Mouse (Mus musculus) kidney, postnatal 0 days (tissue): ENCODE results near the gene Kcnk7. TPM values are rescaled to one million over a fixed set of nuclear protein-coding genes. Genes with fewer than 3 reads are reported as not detected.

Source experiments
- ATAC-seq: fragments of 200-750 bp; cut with Nextera tagmentation; replicated peaks from 2 replicates; pipeline ENCODE4 v1.8.0; 2017; ENCODE audit warnings: low read depth, moderate number of reproducible peaks, moderate TSS enrichment, moderate library complexity; ENCODE audit not compliant: low FRiP score
- DNase-seq: peaks from one replicate; pipeline ENCODE4 v3.0.0-alpha.2; 2016; ENCODE audit warnings: low spot score
- H3K27ac ChIP-seq: fragments of 300-500 bp; sonication (generic); 2 replicates; pipeline ENCODE4 v1.5.1; 2014; ENCODE audit warnings: mild to moderate bottlenecking
- H3K27me3 ChIP-seq: fragments of 300-500 bp; sonication (generic); 2 replicates; pipeline ENCODE4 v1.6.1; 2014; ENCODE audit warnings: low read length, mixed read lengths; ENCODE audit not compliant: insufficient read depth
- H3K36me3 ChIP-seq: fragments of 300-500 bp; sonication (generic); 2 replicates; pipeline ENCODE4 v1.6.1; 2014; ENCODE audit warnings: low read length, mixed read lengths; ENCODE audit not compliant: insufficient read depth
- H3K4me1 ChIP-seq: fragments of 300-500 bp; sonication (generic); replicated peaks from 2 replicates; pipeline ENCODE4 v1.6.1; 2014; ENCODE audit warnings: antibody characterized with exemption, low read length, mixed read lengths; ENCODE audit not compliant: insufficient read depth
- H3K4me2 ChIP-seq: fragments of 300-500 bp; sonication (generic); 2 replicates; pipeline ENCODE4 v1.6.1; 2014; ENCODE audit warnings: mild to moderate bottlenecking, low read length, moderate library complexity, mixed read lengths
- H3K4me3 ChIP-seq: fragments of 300-500 bp; sonication (generic); replicated peaks from 2 replicates; pipeline ENCODE4 v1.5.1; 2014; ENCODE audit warnings: low read depth, low read length
- H3K9ac ChIP-seq: fragments of 300-500 bp; sonication (generic); 2 replicates; pipeline ENCODE4 v1.6.1; 2014; ENCODE audit warnings: low read depth, low read length
- H3K9me3 ChIP-seq: fragments of 300-500 bp; sonication (generic); replicated peaks from 2 replicates; pipeline ENCODE4 v1.6.1; 2016; ENCODE audit warnings: low read length, inconsistent platforms, mixed read lengths
- CTCF ChIP-seq: IDR thresholded peaks from 2 replicates; pipeline ENCODE4 v1.5.1; 2016; ENCODE audit warnings: antibody characterized with exemption, low read depth, mild to moderate bottlenecking, moderate library complexity
- WGBS: fragments of 180-500 bp; shearing (Covaris S2); extraction: QIAGEN DNeasy Blood & Tissue Kit; methylation state at CpG from one replicate; pipeline ENCODE4 v1.1.7; 2014; 5-methylcytosine and 5-hydroxymethylcytosine counted together
- polyA plus RNA-seq: library from polyadenylated mRNA; unstranded; fragments of >200 nt; fragmentation: Nextera tagmentation; extraction: Ambion mirVana; gene quantifications from 2 replicates; pipeline ENCODE4 v1.2.1, GENCODE M21; 2015

The Kcnk7 gene
- polyA plus RNA-seq, 1 experiment from 2014 or later, result 0.32 TPM

DNA sequence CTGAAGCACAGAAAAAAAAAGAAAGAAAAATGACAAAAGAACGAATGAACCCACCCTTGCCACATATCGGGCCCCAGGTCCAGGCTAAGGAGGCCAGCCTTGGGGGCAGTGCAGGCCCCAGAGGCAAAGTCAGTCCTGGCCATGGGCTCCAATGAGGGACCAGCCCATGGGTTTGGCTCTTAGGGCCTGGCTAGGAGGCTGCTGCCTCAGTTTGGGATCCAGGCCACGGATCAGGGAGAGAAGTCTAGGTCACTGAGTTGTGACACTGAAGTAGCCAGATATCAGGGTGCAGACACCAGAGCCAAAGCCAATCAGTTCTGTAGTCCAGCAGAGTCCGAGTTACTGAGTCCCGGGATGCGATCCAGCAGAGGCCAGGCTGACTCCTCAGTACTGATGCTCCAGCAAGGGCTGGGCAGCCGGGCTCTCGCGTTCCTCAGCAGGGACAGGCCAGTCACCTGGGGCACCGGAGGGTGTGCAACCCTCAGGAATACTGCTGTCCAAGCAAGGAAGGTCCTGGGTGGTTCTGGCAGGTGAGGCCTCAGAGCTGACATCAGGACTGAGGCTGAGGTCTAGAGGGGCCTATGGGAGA lies 39.4 kb upstream of the Kcnk7 start:
- H3K27ac ChIP-seq, result no peak overlapping the region
- H3K4me3 ChIP-seq, result no peak overlapping the region
- no peaks in the 10 kb centered on the region for H3K27me3 ChIP-seq
- no peak for TF ChIP-seq CTCF
- ATAC-seq (no peak), DNase-seq (no peak)
- no peak overlapping the region for H3K9ac ChIP-seq
- no peak overlapping the region for H3K4me2 ChIP-seq
- no peaks in the 10 kb centered on the region for H3K9me3 ChIP-seq
- 95% methylated on average over 10 of the region's 10 CpGs for WGBS
- H3K36me3 ChIP-seq, result peaks cover 24% of the 10 kb centered on the region; the same call in 1 of the 2 replicates
- H3K4me1 ChIP-seq, result 0 out of 2 replicates have a peak, but pooled peaks cover 4% of the 10 kb centered on the region

- peaks cover 25% of the 10 kb centered on the region; the same call in 1 of the 2 replicates for H3K36me3 ChIP-seq
- ATAC-seq, result no peak
- H3K9me3 ChIP-seq, result no peaks in the 10 kb centered on the region
- H3K9ac ChIP-seq, result no peak overlapping the region
- H3K27ac ChIP-seq, result no peak overlapping the region
- no peaks in the 10 kb centered on the region for H3K27me3 ChIP-seq
- 86% methylated on average over 15 of the region's 15 CpGs for WGBS
- 0 out of 2 replicates have a peak, but pooled peaks cover 4% of the 10 kb centered on the region for H3K4me1 ChIP-seq
- no peak overlapping the region for H3K4me3 ChIP-seq
- no peak overlapping the region for H3K4me2 ChIP-seq
- no peak for DNase-seq
- TF ChIP-seq CTCF, result no peak
Measured at GRCm38 (mm10) chr19:5665465-5665864, 38.7 kb upstream of the Kcnk7 start.

DNA sequence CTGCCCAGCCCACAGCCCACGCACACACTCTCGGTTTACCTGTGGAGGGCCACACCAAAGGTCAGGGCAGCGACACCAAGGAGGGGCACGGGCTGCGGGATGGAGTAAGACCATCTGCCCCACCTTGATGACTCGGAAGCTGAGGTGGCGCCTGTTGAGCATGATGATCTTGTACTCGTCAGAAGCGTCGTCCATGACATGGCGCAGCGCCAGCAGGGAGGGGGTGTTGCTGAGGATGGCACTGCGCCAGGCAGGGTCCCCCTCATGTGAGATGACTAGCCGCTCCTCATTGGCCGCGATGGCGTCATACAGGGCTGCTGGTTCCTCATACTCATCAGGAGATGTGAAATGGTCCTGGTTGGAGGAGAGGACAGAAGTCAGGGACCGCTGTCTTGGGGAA lies 37.8 kb upstream of the Kcnk7 start:
- H3K9ac ChIP-seq, result no peak overlapping the region
- DNase-seq (no peak), ATAC-seq (no peak)
- H3K9me3 ChIP-seq, result no peaks in the 10 kb centered on the region
- no peaks in the 10 kb centered on the region for H3K27me3 ChIP-seq
- WGBS, result 89% methylated on average over 18 of the region's 18 CpGs
- H3K36me3 ChIP-seq, result peaks cover 32% of the 10 kb centered on the region; the same call in 1 of the 2 replicates
- no peak overlapping the region for H3K4me2 ChIP-seq
- H3K4me3 ChIP-seq, result no peak overlapping the region
- TF ChIP-seq CTCF, result no peak
- H3K4me1 ChIP-seq, result 0 out of 2 replicates have a peak, but pooled peaks cover 4% of the 10 kb centered on the region
- H3K27ac ChIP-seq, result no peak overlapping the region

GRCm38 (mm10) chr19:5668372-5668771 lies 35.8 kb upstream of the Kcnk7 start:
- H3K4me3 ChIP-seq, result no peak overlapping the region
- TF ChIP-seq CTCF, result no peak
- no peak for ATAC-seq
- H3K4me2 ChIP-seq, result no peak overlapping the region
- no peaks in the 10 kb centered on the region for H3K9me3 ChIP-seq
- no peak overlapping the region for H3K9ac ChIP-seq
- no peak overlapping the region for H3K27ac ChIP-seq
- H3K27me3 ChIP-seq, result no peaks in the 10 kb centered on the region
- H3K36me3 ChIP-seq, result peaks cover 52% of the 10 kb centered on the region; the same call in 1 of the 2 replicates
- WGBS, result 86% methylated on average over 4 of the region's 4 CpGs
- no peak for DNase-seq
- H3K4me1 ChIP-seq, result no peaks in the 10 kb centered on the region

GRCm38 (mm10) chr19:5680432-5680831 lies 23.7 kb upstream of the Kcnk7 start:
- Histone ChIP-seq H3K9ac (0 out of 2 replicates have a peak overlapping the region, but pooled peaks have one; percentile 5), H3K9me3 (no peaks in the 10 kb centered on the region), H3K4me1 (no peaks in the 10 kb centered on the region), H3K4me2 (no peak overlapping the region), H3K27me3 (no peaks in the 10 kb centered on the region), H3K27ac (no peak overlapping the region), H3K36me3 (peaks cover 81% of the 10 kb centered on the region), H3K4me3 (no peak overlapping the region)
- no peak for TF ChIP-seq CTCF
- DNase-seq (peak; percentile 19), ATAC-seq (no peak)
- WGBS, result 45% methylated on average over 4 of the region's 4 CpGs

- ATAC-seq (no peak), DNase-seq (no peak)
- no peak overlapping the region for H3K27ac ChIP-seq
- H3K9ac ChIP-seq, result no peak overlapping the region
- TF ChIP-seq CTCF, result no peak
- H3K36me3 ChIP-seq, result peaks cover 56% of the 10 kb centered on the region
- 0 out of 2 replicates have a peak, but pooled peaks cover 3% of the 10 kb centered on the region for H3K4me1 ChIP-seq
- H3K4me3 ChIP-seq, result no peak overlapping the region
- H3K4me2 ChIP-seq, result no peak overlapping the region
- WGBS, result 84% methylated on average over 12 of the region's 12 CpGs
- no peaks in the 10 kb centered on the region for H3K27me3 ChIP-seq
- no peaks in the 10 kb centered on the region for H3K9me3 ChIP-seq
Measured at GRCm38 (mm10) chr19:5684236-5684635, 19.9 kb upstream of the Kcnk7 start.

GRCm38 (mm10) chr19:5684985-5685384 lies 19.2 kb upstream of the Kcnk7 start:
- no peak overlapping the region for H3K4me3 ChIP-seq
- no peak for TF ChIP-seq CTCF
- H3K4me1 ChIP-seq, result 0 out of 2 replicates have a peak, but pooled peaks cover 3% of the 10 kb centered on the region
- H3K27me3 ChIP-seq, result no peaks in the 10 kb centered on the region
- DNase-seq, result no peak
- 90% methylated on average over 13 of the region's 13 CpGs for WGBS
- H3K27ac ChIP-seq, result no peak overlapping the region
- H3K36me3 ChIP-seq, result peaks cover 50% of the 10 kb centered on the region
- no peak overlapping the region for H3K9ac ChIP-seq
- no peak for ATAC-seq
- no peak overlapping the region for H3K4me2 ChIP-seq
- H3K9me3 ChIP-seq, result no peaks in the 10 kb centered on the region
